Mouse (Mus musculus) cortical plate, adult 2 months (tissue): ENCODE data around the gene Rxfp4.

Experiments
- CTCF ChIP-seq: fragments of 200-500 bp; IDR thresholded peaks from 2 replicates; pipeline ENCODE4 v1.5.1; 2011; ENCODE audit warnings: mild to moderate bottlenecking, control low read depth, low read length; ENCODE audit not compliant: insufficient read depth; ENCODE audit errors: extremely low read depth
- POLR2A ChIP-seq: fragments of 200-500 bp; IDR thresholded peaks from 2 replicates; pipeline ENCODE4 v1.6.1; 2011; ENCODE audit warnings: mild to moderate bottlenecking, low read length, control low read depth; ENCODE audit not compliant: insufficient read depth; ENCODE audit errors: extremely low read depth

GRCm38 (mm10) chr3:88646426-88646995, 6.4 kb downstream of the Rxfp4 start:
- no peak for TF ChIP-seq CTCF
- TF ChIP-seq POLR2A = no peak
